ENCODE assay signal across 8 mouse cellular contexts in genomic region chr14:54475941-54476844, GRCm38 (mm10). TPM values are rescaled to one million over a fixed set of nuclear protein-coding genes. Genes with fewer than 3 reads are reported as not detected.
A peak's percentile ranks its signal among the peaks of the same experiment; 100 is the strongest.
DNase-seq lines count a peak whose midpoint lies in the region; ATAC-seq lines count a peak whose summit lies in the region.

Rem2 (plus strand) TSS chr14:54476100.

- peak within 1 kb of the TSS; percentile 87 for H3K4me2 ChIP-seq in hindbrain, embryonic 13.5 days
- peak within 1 kb of the TSS; percentile 87 for H3K4me2 ChIP-seq in lung, embryonic 16.5 days (ENCODE audit: low read depth, low read length)

- peaks cover 5% of the 10 kb centered on the region for H3K36me3 ChIP-seq in hindbrain, embryonic 13.5 days
- H3K36me3 ChIP-seq in lung, embryonic 16.5 days (ENCODE audit: control insufficient read depth, insufficient read depth, low read length): peaks cover 4% of the 10 kb centered on the region; the same call in 1 of the 2 replicates

- peak within 1 kb of the TSS; percentile 91 for H3K27ac ChIP-seq in hindbrain, embryonic 13.5 days
- H3K27ac ChIP-seq in lung, embryonic 16.5 days (ENCODE audit: low read length): peak within 1 kb of the TSS; percentile 38; the same call in 1 of the 2 replicates

- peak; percentile 86 for ATAC-seq in hindbrain, embryonic 13.5 days (ENCODE audit: low FRiP score)
- peak; percentile 77 for ATAC-seq in lung, embryonic 16.5 days (ENCODE audit: low read depth)

- H3K4me1 ChIP-seq in hindbrain, embryonic 13.5 days (replicated peaks): peaks cover 52% of the 10 kb centered on the region
- peaks cover 22% of the 10 kb centered on the region for H3K4me1 ChIP-seq in lung, embryonic 16.5 days (replicated peaks; ENCODE audit: control insufficient read depth, insufficient read depth, low read length)

- H3K9ac ChIP-seq in hindbrain, embryonic 13.5 days: peak within 1 kb of the TSS; percentile 85
- H3K9ac ChIP-seq in lung, embryonic 16.5 days (ENCODE audit: low read length): peak within 1 kb of the TSS; percentile 73

- no peaks in the 10 kb centered on the region for H3K9me3 ChIP-seq in hindbrain, embryonic 13.5 days
- no peaks in the 10 kb centered on the region for H3K9me3 ChIP-seq in lung, embryonic 16.5 days (ENCODE audit: control insufficient read depth, low read length)

- peaks cover 34% of the 10 kb centered on the region for H3K27me3 ChIP-seq in hindbrain, embryonic 13.5 days
- H3K27me3 ChIP-seq in lung, embryonic 16.5 days (ENCODE audit: control insufficient read depth, insufficient read depth, low read depth, low read length): peaks cover 6% of the 10 kb centered on the region; the same call in 1 of the 2 replicates

- DNase-seq in urinary bladder, postnatal 25 days (ENCODE audit: low spot score): peak; percentile 25
- no peak for DNase-seq in urinary bladder, postnatal 10 days (ENCODE audit: low spot score)
- DNase-seq in embryo, embryonic 9.5 days (ENCODE audit: extremely low spot score): peak; percentile 83
- peak; percentile 51 to 80 for DNase-seq in layer of hippocampus, postnatal 14 days (ENCODE audit: low spot score in 2 of 2)
- DNase-seq in right cerebral cortex, postnatal 14 days: peak; percentile 55
- DNase-seq in spleen, adult 12 weeks (ENCODE audit: low spot score): no peak

- WGBS in hindbrain, embryonic 13.5 days: 2% methylated on average over 23 of the region's 23 CpGs
- WGBS in lung, embryonic 16.5 days: 1% methylated on average over 23 of the region's 23 CpGs

- peak within 1 kb of the TSS; percentile 65 for H3K4me3 ChIP-seq in hindbrain, embryonic 13.5 days
- H3K4me3 ChIP-seq in lung, embryonic 16.5 days (ENCODE audit: low read length): peak within 1 kb of the TSS; percentile 57

RNA-seq across cellular contexts. Expression of gene Rem2, which starts in this region (rescaled TPM):
- polyA plus RNA-seq in hindbrain, embryonic 13.5 days (2015; fragmentation: Nextera tagmentation; extraction: Ambion mirVana): 48.0 and 48.8 TPM in 2 replicates
- total RNA-seq in layer of hippocampus, postnatal 14 days (2021): 10 to 100 TPM; 31.3 to 33.2 TPM
- 19.6 and 22.4 TPM in 2 replicates for polyA plus RNA-seq in lung, embryonic 16.5 days (2015; fragmentation: Nextera tagmentation; extraction: Ambion mirVana)

Comparison
In these comparisons a context has a peak if more than half of its experiments do, and no peak if none do; other contexts are left out.
1. DNase-seq: peak in urinary bladder, postnatal 25 days (single experiment), embryo, embryonic 9.5 days (single experiment), layer of hippocampus, postnatal 14 days (2 of 2) and right cerebral cortex, postnatal 14 days (single experiment); none in urinary bladder, postnatal 10 days (single experiment) and spleen, adult 12 weeks (single experiment).